16 mouse cellular contexts compared by ENCODE assay signal in genomic region chr1:190163471-190163870, GRCm38 (mm10). TPM values are rescaled to one million over a fixed set of nuclear protein-coding genes. Genes with fewer than 3 reads are reported as not detected.
"Had no signal": no experiment of that assay in that cellular context is flagged by ENCODE, and none has a peak within 500 bp of the region (broad histone marks: within the 10 kb centered on the region; RNA-seq: fewer than 3 reads in every experiment).

No protein-coding gene starts in this region.

- DNase-seq: kidney, adult 8-10 months; kidney, postnatal 25 days; layer of hippocampus, adult 9-11 months; liver, embryonic 13.5 days; liver, postnatal 0 days; lung, postnatal 14 days; right cerebral cortex, postnatal 14 days; thymus, postnatal 36 days had no signal

- H3K9me3 ChIP-seq: limb, embryonic 10.5 days; liver, embryonic 13.5 days; lung, embryonic 15.5 days; megakaryocyte, embryonic 14.5 days; midbrain, embryonic 15.5 days; neural tube, embryonic 13.5 days had no signal

- ATAC-seq: midbrain, embryonic 15.5 days had no signal

- H3K27ac ChIP-seq: limb, embryonic 10.5 days; liver, embryonic 13.5 days; lung, embryonic 15.5 days; macrophage; midbrain, embryonic 15.5 days; neural tube, embryonic 13.5 days had no signal

- H3K4me3 ChIP-seq: limb, embryonic 10.5 days; liver, embryonic 13.5 days; lung, embryonic 15.5 days; megakaryocyte, embryonic 14.5 days; midbrain, embryonic 15.5 days; neural tube, embryonic 13.5 days had no signal

- H3K9ac ChIP-seq: liver, embryonic 13.5 days; liver, postnatal 0 days; lung, embryonic 15.5 days; midbrain, embryonic 15.5 days; neural tube, embryonic 13.5 days had no signal

- H3K4me2 ChIP-seq: liver, embryonic 13.5 days; lung, embryonic 15.5 days; midbrain, embryonic 11.5 days; midbrain, embryonic 15.5 days; neural tube, embryonic 13.5 days had no signal

- H3K36me3 ChIP-seq: limb, embryonic 10.5 days; lung, embryonic 15.5 days; midbrain, embryonic 15.5 days had no signal

RNA-seq across cellular contexts. Expression of gene Prox1, which starts 7.0 kb away (rescaled TPM):
- total RNA-seq: monocyte, adult 5-6 weeks had no signal
